12 mouse cellular contexts compared by ENCODE assay signal in genomic region chr9:100962903-100963427, GRCm38 (mm10).
DNase-seq lines count a peak whose midpoint lies in the region; ATAC-seq and TF ChIP-seq lines count a peak whose summit lies in the region.
"Had no signal": no experiment of that assay in that cellular context is flagged by ENCODE, and none has a peak within 500 bp of the region (broad histone marks: within the 10 kb centered on the region; RNA-seq: fewer than 3 reads in every experiment).

No protein-coding gene starts in this region.

- H3K9ac ChIP-seq in hindbrain, embryonic 12.5 days: no peak overlapping the region
- H3K9ac ChIP-seq in hindbrain, embryonic 13.5 days: no peak overlapping the region
- H3K9ac ChIP-seq in MEL (ENCODE audit: control insufficient read depth, low read depth, low read length, poor library complexity, severe bottlenecking): peak overlapping the region; percentile 46
- H3K9ac ChIP-seq in forebrain, embryonic 14.5 days (ENCODE audit: low read length): no peak overlapping the region
- H3K9ac ChIP-seq: kidney, embryonic 15.5 days had no signal

- H3K4me2 ChIP-seq in hindbrain, embryonic 12.5 days (replicated peaks): no peak overlapping the region
- H3K4me2 ChIP-seq in hindbrain, embryonic 13.5 days: no peak overlapping the region
- no peak overlapping the region for H3K4me2 ChIP-seq in forebrain, embryonic 14.5 days (ENCODE audit: low read length)
- H3K4me2 ChIP-seq: kidney, embryonic 15.5 days had no signal

- peak; percentile 32; the same call in 1 of the 2 replicates for ATAC-seq in hindbrain, embryonic 12.5 days (ENCODE audit: low FRiP score)
- ATAC-seq in hindbrain, embryonic 13.5 days (ENCODE audit: low FRiP score): no peak
- peak; percentile 26; the same call in 1 of the 2 replicates for ATAC-seq in forebrain, embryonic 14.5 days
- ATAC-seq in megakaryocyte progenitor cell, adult 5-6 weeks (replicated peaks; ENCODE audit: poor library complexity): peak; percentile 90
- ATAC-seq in frontal cortex, adult (ENCODE audit: low TSS enrichment): no peak

- no peaks in the 10 kb centered on the region for H3K9me3 ChIP-seq in hindbrain, embryonic 12.5 days (replicated peaks)
- H3K9me3 ChIP-seq in hindbrain, embryonic 13.5 days: no peaks in the 10 kb centered on the region
- H3K9me3 ChIP-seq in MEL (replicated peaks; ENCODE audit: insufficient read depth, low read length): no peaks in the 10 kb centered on the region
- H3K9me3 ChIP-seq in forebrain, embryonic 14.5 days (replicated peaks; ENCODE audit: control insufficient read depth, low read length): no peaks in the 10 kb centered on the region
- H3K9me3 ChIP-seq: kidney, embryonic 15.5 days had no signal

- peak in 1 of 2 experiments; percentile 36; a peak in 1 of 4 replicates for TF ChIP-seq POLR2A in MEL (IDR thresholded peaks at IDR 0.05; ENCODE audit: control insufficient read depth in 1 of 2, insufficient read depth in 1 of 2, low read depth in 1 of 2, low read length in 2 of 2, poor library complexity in 1 of 2)

- peak; percentile 79 to 87 for TF ChIP-seq EP300 in MEL (IDR thresholded peaks at IDR 0.05; ENCODE audit: low read depth in 1 of 2, low read length in 2 of 2)

- no peaks in the 10 kb centered on the region for H3K27me3 ChIP-seq in hindbrain, embryonic 12.5 days
- no peaks in the 10 kb centered on the region for H3K27me3 ChIP-seq in hindbrain, embryonic 13.5 days
- no peaks in the 10 kb centered on the region for H3K27me3 ChIP-seq in MEL (ENCODE audit: control insufficient read depth in 1 of 2, insufficient read depth in 2 of 2, low read length in 2 of 2)
- H3K27me3 ChIP-seq in forebrain, embryonic 14.5 days (replicated peaks; ENCODE audit: control insufficient read depth, insufficient read depth, low read length): no peaks in the 10 kb centered on the region
- H3K27me3 ChIP-seq: kidney, embryonic 15.5 days had no signal

- peaks cover 9% of the 10 kb centered on the region for H3K4me1 ChIP-seq in hindbrain, embryonic 12.5 days
- H3K4me1 ChIP-seq in hindbrain, embryonic 13.5 days (replicated peaks): peaks cover 6% of the 10 kb centered on the region
- peaks cover 10 to 14% of the 10 kb centered on the region in 2 experiments for H3K4me1 ChIP-seq in MEL (ENCODE audit: control insufficient read depth in 1 of 2, insufficient read depth in 2 of 2, low read length in 2 of 2)
- peaks cover 12% of the 10 kb centered on the region for H3K4me1 ChIP-seq in forebrain, embryonic 14.5 days (ENCODE audit: control insufficient read depth, insufficient read depth, low read length)
- H3K4me1 ChIP-seq: kidney, embryonic 15.5 days had no signal

- 69% methylated on average over 5 of the region's 5 CpGs for WGBS in hindbrain, embryonic 12.5 days
- WGBS in hindbrain, embryonic 13.5 days: 61% methylated on average over 5 of the region's 5 CpGs
- WGBS in forebrain, embryonic 14.5 days: 50% methylated on average over 5 of the region's 5 CpGs

- DNase-seq in MEL (ENCODE audit: low read depth, low spot score): peak; percentile 91
- DNase-seq in forebrain, embryonic 14.5 days (ENCODE audit: low spot score): no peak
- no peak for DNase-seq in cerebellum, postnatal 36 days
- DNase-seq in left cerebral cortex, postnatal 25 days (ENCODE audit: low spot score in 2 of 2): no peak
- DNase-seq: adrenal gland, adult 8-10 months; gastrocnemius, postnatal 25 days had no signal

- TF ChIP-seq CTCF in MEL (IDR thresholded peaks at IDR 0.05 in 2 of 3, conservative IDR thresholded peaks at IDR 0.05 in 1 of 3; ENCODE audit: control insufficient read depth in 1 of 3, insufficient read depth in 1 of 3, low read depth in 2 of 3, low read length in 3 of 3, poor library complexity in 1 of 3, severe bottlenecking in 1 of 3): no peak

- TF ChIP-seq RAD21 in MEL (IDR thresholded peaks at IDR 0.05; ENCODE audit: low read depth, low read length): no peak

- no peak overlapping the region for H3K27ac ChIP-seq in hindbrain, embryonic 12.5 days
- H3K27ac ChIP-seq in hindbrain, embryonic 13.5 days: no peak overlapping the region
- peak overlapping the region; percentile 83 for H3K27ac ChIP-seq in MEL (ENCODE audit: control insufficient read depth, low read depth, low read length)
- 0 out of 2 replicates have a peak overlapping the region, but pooled peaks have one; percentile 11 for H3K27ac ChIP-seq in forebrain, embryonic 14.5 days (ENCODE audit: low read depth, low read length)
- H3K27ac ChIP-seq: kidney, embryonic 15.5 days; stomach, postnatal 0 days had no signal

- intact Hi-C loops in left cerebral cortex, postnatal 25 days (cut with DNase I): no loop called here

- H3K79me2 ChIP-seq in MEL (ENCODE audit: control insufficient read depth, insufficient read depth, low read length, poor library complexity): no peaks in the 10 kb centered on the region

- no peak overlapping the region for H3K4me3 ChIP-seq in hindbrain, embryonic 12.5 days
- no peak overlapping the region for H3K4me3 ChIP-seq in hindbrain, embryonic 13.5 days
- peak overlapping the region in 1 of 2 experiments; percentile 33; a peak in 2 of 4 replicates for H3K4me3 ChIP-seq in MEL (ENCODE audit: control insufficient read depth in 1 of 2, insufficient read depth in 1 of 2, low read depth in 2 of 2, low read length in 2 of 2)
- no peak overlapping the region for H3K4me3 ChIP-seq in forebrain, embryonic 14.5 days (ENCODE audit: low read depth, low read length)
- H3K4me3 ChIP-seq: kidney, embryonic 15.5 days had no signal

- peaks cover 5% of the 10 kb centered on the region; the same call in 1 of the 2 replicates for H3K36me3 ChIP-seq in hindbrain, embryonic 12.5 days
- H3K36me3 ChIP-seq in hindbrain, embryonic 13.5 days: peaks cover 16% of the 10 kb centered on the region; the same call in 1 of the 2 replicates
- peaks cover 0 to 24% of the 10 kb centered on the region in 2 experiments; a peak in 2 of 4 replicates for H3K36me3 ChIP-seq in MEL (ENCODE audit: control insufficient read depth in 1 of 2, insufficient read depth in 2 of 2, low read length in 2 of 2)
- H3K36me3 ChIP-seq in forebrain, embryonic 14.5 days (ENCODE audit: control insufficient read depth, insufficient read depth, low read length): peaks cover 8% of the 10 kb centered on the region; the same call in 1 of the 2 replicates

TF ChIP-seq in MEL, 35 proteins besides CTCF, POLR2A, EP300 and RAD21:
- no peak for TF ChIP-seq UBTF (IDR thresholded peaks at IDR 0.05; ENCODE audit: borderline replicate concordance, insufficient read depth, low read depth, low read length)
- peak; percentile 42; the same call in 1 of the 2 replicates for TF ChIP-seq MYC (IDR thresholded peaks at IDR 0.05; ENCODE audit: low read depth, low read length)
- TF ChIP-seq ETS1 (IDR thresholded peaks at IDR 0.05; ENCODE audit: low read depth, low read length): peak; percentile 58
- no peak for TF ChIP-seq MXI1 (IDR thresholded peaks at IDR 0.05; ENCODE audit: low read depth, low read length)
- TF ChIP-seq SIN3A (IDR thresholded peaks at IDR 0.05; ENCODE audit: low read length): no peak
- TF ChIP-seq KAT2A (conservative IDR thresholded peaks at IDR 0.05; ENCODE audit: low read depth, low read length): no peak
- TF ChIP-seq TCF12 (IDR thresholded peaks at IDR 0.05; ENCODE audit: low read depth, low read length): peak; percentile 82
- no peak for TF ChIP-seq USF2 (IDR thresholded peaks at IDR 0.05; ENCODE audit: borderline replicate concordance in 1 of 2, insufficient read depth in 1 of 2, low read depth in 1 of 2, low read length in 2 of 2)
- no peak for TF ChIP-seq CHD2 (IDR thresholded peaks at IDR 0.05; ENCODE audit: low read length)
- no peak for TF ChIP-seq SMC3 (IDR thresholded peaks at IDR 0.05; ENCODE audit: low read depth, low read length)
- no peak for TF ChIP-seq MAZ (IDR thresholded peaks at IDR 0.05; ENCODE audit: low read depth, low read length)
- TF ChIP-seq MYB (IDR thresholded peaks at IDR 0.05; ENCODE audit: low read depth, low read length): peak; percentile 44; the same call in 1 of the 2 replicates
- peak; percentile 86 for TF ChIP-seq TAL1 (IDR thresholded peaks at IDR 0.05; ENCODE audit: low read length)
- 0 out of 2 replicates have a peak, but pooled peaks have one; percentile 25 for TF ChIP-seq MAX (IDR thresholded peaks at IDR 0.05; ENCODE audit: low read length)
- peak; percentile 80 for TF ChIP-seq GATA1 (IDR thresholded peaks at IDR 0.05; ENCODE audit: low read depth, low read length)
- no peak for TF ChIP-seq MAFK (IDR thresholded peaks at IDR 0.05; ENCODE audit: borderline replicate concordance, low read depth, low read length)

Comparison
In these comparisons a context has a peak if more than half of its experiments do, and no peak if none do; other contexts are left out.
1. ATAC-seq: peak in hindbrain, embryonic 12.5 days (single experiment), forebrain, embryonic 14.5 days (single experiment) and megakaryocyte progenitor cell, adult 5-6 weeks (single experiment); none in hindbrain, embryonic 13.5 days (single experiment) and frontal cortex, adult (single experiment).
2. H3K27ac ChIP-seq: peak in MEL (single experiment) and forebrain, embryonic 14.5 days (single experiment); none in hindbrain, embryonic 12.5 days (single experiment) and hindbrain, embryonic 13.5 days (single experiment).